Mouse (Mus musculus) cerebellum, adult 2 months (tissue): ENCODE data around the gene Ccl6. TPM values are rescaled to one million over a fixed set of nuclear protein-coding genes. Genes with fewer than 3 reads are reported as not detected.

Source experiments
- DNase-seq, 2 experiments: peaks; one replicate each; pipeline ENCODE4 v3.0.0; 2021
- H3K27ac ChIP-seq: fragments of 200-500 bp; 2 replicates; pipeline ENCODE4 v1.5.1; 2012; ENCODE audit warnings: low read length, control low read depth, inconsistent platforms; ENCODE audit not compliant: insufficient read depth
- H3K27me3 ChIP-seq: fragments of 200-500 bp; 2 replicates; pipeline ENCODE4 v1.6.1; 2012; ENCODE audit warnings: inconsistent platforms, mild to moderate bottlenecking, low read length, moderate library complexity; ENCODE audit not compliant: control insufficient read depth, insufficient read depth
- H3K4me1 ChIP-seq: fragments of 200-500 bp; 2 replicates; pipeline ENCODE4 v1.6.1; 2011; ENCODE audit warnings: low read length; ENCODE audit not compliant: control insufficient read depth, insufficient read depth
- H3K4me3 ChIP-seq: fragments of 200-500 bp; replicated peaks from 2 replicates; pipeline ENCODE3; 2011; ENCODE audit warnings: mild to moderate bottlenecking, low read depth, low read length, control low read depth; ENCODE audit not compliant: insufficient read depth
- CTCF ChIP-seq: fragments of 200-500 bp; IDR thresholded peaks from 2 replicates; pipeline ENCODE4 v1.5.1; 2011; ENCODE audit warnings: low read depth, mild to moderate bottlenecking, control low read depth, low read length, moderate library complexity, borderline replicate concordance; ENCODE audit not compliant: insufficient read depth
- POLR2A ChIP-seq: fragments of 200-500 bp; IDR thresholded peaks from 2 replicates; pipeline ENCODE4 v1.6.1; 2011; ENCODE audit warnings: low read length, control low read depth, borderline replicate concordance; ENCODE audit not compliant: insufficient read depth
- WGBS: fragments of 180-500 bp; shearing (Covaris S2); methylation state at CpG from one replicate; pipeline ENCODE4 v1.1.7; 2018; 5-methylcytosine and 5-hydroxymethylcytosine counted together
- polyA plus RNA-seq: library from polyadenylated mRNA; depleted of rRNA; stranded (reverse); fragments of >200 nt; gene quantifications from 2 replicates; pipeline ENCODE4 v1.2.3, GENCODE M21; 2012

Ccl6 gene
- polyA plus RNA-seq, 1 experiment = 1.7 TPM

DNA sequence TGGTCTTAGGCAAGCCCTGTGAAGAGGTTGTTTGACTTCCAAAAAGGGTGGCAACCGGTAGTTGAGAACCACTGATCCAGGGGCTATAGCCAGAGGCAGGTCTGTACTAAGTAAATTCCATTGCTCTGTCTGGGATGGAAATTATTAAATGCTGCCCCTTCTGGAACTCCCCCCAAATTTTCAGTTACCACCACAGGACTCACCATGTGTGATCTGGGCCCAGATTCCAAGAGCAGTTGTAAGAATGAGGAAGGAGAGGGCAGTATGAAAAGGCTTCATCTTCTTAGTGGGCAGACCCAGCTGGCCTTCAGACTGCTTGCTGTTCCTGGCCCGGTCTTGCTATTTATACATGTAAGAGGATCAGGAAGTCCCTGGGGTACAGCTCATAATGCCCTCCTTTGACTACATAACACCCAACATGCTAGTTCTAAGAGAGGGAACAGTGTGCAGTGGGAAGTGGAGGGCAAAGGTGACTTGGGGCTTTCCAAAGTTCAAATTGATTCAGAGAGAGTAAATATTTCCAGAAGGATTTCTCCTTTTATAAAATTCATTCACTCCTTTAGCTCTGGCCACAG is 14.6 kb downstream of the Ccl6 start, which contains the start of gene Ccl9:
Ccl9 (minus strand) TSS at position 451 of the 575 bp plus-strand sequence.
- TF ChIP-seq CTCF (no peak), POLR2A (no peak)
- H3K27ac ChIP-seq = no peak within 1 kb of the TSS
- H3K4me1 ChIP-seq = no peaks in the 10 kb centered on the region
- 66% methylated on average over 2 of the region's 2 CpGs for WGBS
- no peak for DNase-seq
- H3K27me3 ChIP-seq = no peaks in the 10 kb centered on the region
- no peak within 1 kb of the TSS for H3K4me3 ChIP-seq

DNA sequence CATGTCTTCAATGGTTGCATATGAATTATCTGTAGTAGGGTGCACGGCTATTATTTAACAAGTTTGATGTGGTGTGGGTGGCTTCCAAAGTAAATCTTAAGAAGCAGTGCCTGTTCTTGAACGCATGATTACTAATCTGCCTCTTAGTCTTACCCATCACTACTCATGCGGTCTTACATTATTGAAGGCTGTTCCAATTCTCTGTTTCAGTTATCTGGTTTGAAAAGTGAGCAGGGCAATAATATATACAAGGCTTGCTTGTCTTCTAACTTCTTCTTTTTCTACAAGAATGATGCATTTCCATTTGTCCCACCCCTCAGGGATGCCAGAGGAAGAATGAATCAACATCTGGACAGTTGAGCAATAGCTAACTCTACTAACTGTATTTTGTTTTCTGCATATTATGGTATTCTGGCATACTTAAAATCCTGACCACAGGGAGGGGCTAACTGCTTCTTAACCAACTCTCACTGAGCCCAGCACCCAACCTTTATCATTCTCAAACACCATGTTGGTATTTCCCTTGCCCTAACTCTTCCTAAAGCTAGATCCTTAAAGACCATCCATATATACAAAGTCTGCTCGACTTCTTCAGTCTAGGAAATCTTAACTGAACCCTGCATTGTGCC is 15.8 kb downstream of the Ccl6 start:
- DNase-seq = no peak
- Histone ChIP-seq H3K27me3 (no peaks in the 10 kb centered on the region), H3K27ac (no peak overlapping the region), H3K4me1 (no peaks in the 10 kb centered on the region), H3K4me3 (no peak overlapping the region)
- WGBS = 84% methylated on average over 4 of the region's 4 CpGs
- TF ChIP-seq CTCF = no peak
- no peak for TF ChIP-seq POLR2A

DNA sequence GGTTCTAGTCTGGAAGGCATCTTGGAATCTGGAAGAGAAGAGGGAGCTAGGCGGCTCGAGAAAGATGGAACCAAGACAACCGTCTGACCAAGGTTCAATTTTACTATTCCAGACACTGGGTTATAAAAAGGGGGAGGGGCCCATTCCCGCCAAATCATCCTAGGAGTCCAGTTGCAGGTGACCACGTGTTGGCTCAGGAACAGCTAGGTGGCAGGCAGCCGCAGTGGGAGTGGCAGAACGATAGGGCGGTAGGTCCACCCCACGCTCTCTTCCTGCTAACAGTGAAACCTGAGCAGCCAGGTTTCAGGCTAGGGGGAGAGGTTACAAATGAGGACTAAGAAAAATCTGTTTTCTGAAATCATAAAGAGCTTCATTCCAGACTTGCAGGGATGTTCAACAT is 20.1 kb downstream of the Ccl6 start:
- Histone ChIP-seq H3K4me1 (no peaks in the 10 kb centered on the region), H3K27me3 (no peaks in the 10 kb centered on the region), H3K4me3 (no peak overlapping the region), H3K27ac (no peak overlapping the region)
- DNase-seq = no peak
- TF ChIP-seq POLR2A (no peak), CTCF (no peak)
- WGBS = 69% methylated on average over 9 of the region's 9 CpGs

DNA sequence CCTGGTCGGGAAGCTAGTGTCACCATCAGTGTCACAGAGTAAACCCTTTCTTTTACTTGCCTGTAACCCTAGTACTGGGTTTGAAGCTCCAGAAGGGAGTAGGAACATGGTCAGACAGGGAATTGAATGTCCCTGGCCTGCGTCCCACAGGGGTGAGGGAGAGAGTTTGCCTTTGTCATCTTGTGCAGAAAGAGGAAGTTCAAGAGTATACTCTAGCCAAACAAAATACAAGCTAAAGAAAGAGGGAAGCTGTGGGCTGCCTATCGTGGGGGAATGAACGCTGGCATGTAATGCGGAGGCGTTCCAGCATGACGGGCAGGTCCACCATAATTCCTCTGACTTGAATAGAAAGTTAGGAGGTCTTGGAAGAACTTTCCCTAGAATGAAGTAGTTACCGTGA is 20.7 kb downstream of the Ccl6 start:
- no peaks in the 10 kb centered on the region for H3K27me3 ChIP-seq
- H3K4me3 ChIP-seq = no peak overlapping the region
- H3K4me1 ChIP-seq = no peaks in the 10 kb centered on the region
- WGBS = 90% methylated on average over 8 of the region's 8 CpGs
- no peak for DNase-seq
- TF ChIP-seq POLR2A = no peak
- no peak overlapping the region for H3K27ac ChIP-seq

DNA sequence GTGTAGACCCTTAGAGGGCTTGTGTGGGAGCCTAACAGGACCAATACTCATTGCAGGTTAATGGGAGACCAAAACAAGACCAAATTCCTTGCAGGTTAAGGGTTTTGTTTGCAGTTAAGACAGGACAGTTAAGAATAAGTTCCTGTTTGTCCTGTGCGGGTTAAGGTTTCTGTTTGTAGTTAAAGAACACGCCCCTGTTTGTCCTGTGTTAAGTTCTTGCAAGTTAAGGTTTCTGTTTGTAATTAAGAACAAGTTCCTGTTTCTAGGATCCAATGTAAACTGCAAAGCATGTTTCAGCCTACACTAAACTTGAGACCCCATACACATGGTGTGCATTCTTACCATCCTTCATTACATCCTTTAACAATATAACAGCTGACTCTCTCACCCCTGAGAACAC is 22.7 kb downstream of the Ccl6 start:
- WGBS = 90% methylated on average over 2 of the region's 2 CpGs

DNA sequence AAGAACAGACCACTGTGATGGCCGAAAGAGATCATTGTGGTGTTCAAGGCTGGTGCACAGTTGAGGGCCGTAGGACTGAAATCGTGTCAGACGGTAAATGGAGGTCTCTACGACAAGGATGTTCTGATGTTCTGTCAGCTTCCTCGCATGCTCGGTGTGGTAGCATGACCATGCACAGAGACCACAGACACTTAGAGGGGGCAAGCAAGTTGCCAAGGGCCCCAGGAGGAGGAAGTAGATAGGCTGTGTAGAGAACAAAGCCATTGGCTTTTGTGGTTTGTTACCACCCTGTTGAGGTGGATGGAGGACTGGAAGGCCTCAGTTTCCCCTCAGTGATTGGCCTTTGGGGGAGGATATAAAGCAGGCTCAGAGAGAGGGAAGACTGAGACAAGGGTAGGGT is 23.6 kb downstream of the Ccl6 start:
- 92% methylated on average over 7 of the region's 7 CpGs for WGBS
- TF ChIP-seq POLR2A (no peak), CTCF (no peak)
- no peaks in the 10 kb centered on the region for H3K4me1 ChIP-seq
- H3K27me3 ChIP-seq = no peaks in the 10 kb centered on the region
- no peak for DNase-seq
- no peak overlapping the region for H3K27ac ChIP-seq
- H3K4me3 ChIP-seq = no peak overlapping the region

More for the DNA sequence above, 22.7 kb downstream of the Ccl6 start:
- Histone ChIP-seq H3K27ac (no peak overlapping the region), H3K27me3 (no peaks in the 10 kb centered on the region), H3K4me1 (no peaks in the 10 kb centered on the region), H3K4me3 (no peak overlapping the region)
- no peak for DNase-seq
- TF ChIP-seq CTCF (no peak), POLR2A (no peak)

DNA sequence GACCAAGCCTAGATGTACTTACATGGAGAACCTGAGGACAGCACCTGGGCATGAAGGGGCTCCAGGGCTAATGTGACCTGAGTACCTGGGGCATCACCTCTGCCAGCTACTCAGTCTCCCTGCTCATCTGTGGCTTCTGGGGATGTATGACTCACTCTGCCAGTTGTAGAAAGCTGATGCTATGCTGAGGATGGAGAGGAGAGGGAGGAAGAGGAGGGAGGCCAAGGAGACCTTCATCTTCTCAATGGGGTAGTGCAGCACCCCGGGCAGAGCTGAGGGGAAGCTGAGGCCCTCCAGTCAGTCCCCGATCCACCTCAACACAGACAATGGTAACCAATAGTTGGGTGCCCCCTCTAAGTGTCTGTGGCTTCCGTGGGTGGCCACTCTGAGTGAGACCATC is 24.1 kb downstream of the Ccl6 start:
- no peak overlapping the region for H3K4me3 ChIP-seq
- WGBS = 83% methylated on average over 3 of the region's 3 CpGs
- no peaks in the 10 kb centered on the region for H3K27me3 ChIP-seq
- DNase-seq = no peak
- no peak for TF ChIP-seq CTCF
- no peak for TF ChIP-seq POLR2A
- H3K27ac ChIP-seq = no peak overlapping the region
- no peaks in the 10 kb centered on the region for H3K4me1 ChIP-seq

DNA sequence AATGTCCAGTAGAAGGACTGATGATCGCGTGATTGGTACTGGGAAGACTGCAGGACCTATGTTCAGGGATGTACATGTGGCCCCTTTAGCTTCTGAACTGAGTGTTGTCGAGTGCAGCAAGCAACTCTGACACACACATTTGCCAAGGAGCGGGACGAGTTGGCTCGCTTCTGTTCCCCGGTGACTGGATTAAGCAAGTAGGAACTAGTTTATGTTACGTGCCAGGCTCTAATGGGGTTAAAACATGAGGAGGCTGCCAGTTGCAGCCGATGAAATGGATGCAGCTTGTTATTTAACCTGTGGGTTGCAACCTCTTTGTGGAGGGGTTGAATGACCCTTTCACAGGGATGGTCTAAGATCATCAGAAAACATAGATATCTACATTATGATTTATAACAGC is 24.8 kb downstream of the Ccl6 start:
- DNase-seq = no peak
- TF ChIP-seq CTCF = no peak
- no peak for TF ChIP-seq POLR2A
- H3K4me1 ChIP-seq = no peaks in the 10 kb centered on the region
- H3K27me3 ChIP-seq = no peaks in the 10 kb centered on the region
- H3K4me3 ChIP-seq = no peak overlapping the region
- H3K27ac ChIP-seq = no peak overlapping the region
- WGBS = 52% methylated on average over 9 of the region's 9 CpGs
